22 mouse cellular contexts compared by ENCODE assay signal in genomic region chr2:63849486-63849885, GRCm38 (mm10).
"Had no signal": no experiment of that assay in that cellular context is flagged by ENCODE, and none has a peak within 500 bp of the region (broad histone marks: within the 10 kb centered on the region; RNA-seq: fewer than 3 reads in every experiment).

No protein-coding gene starts in this region.

- DNase-seq: kidney, adult 18-20 months; kidney, adult 9 months; kidney, postnatal 14 days; kidney, postnatal 4 days; left cerebral cortex, postnatal 4 days; liver, postnatal 0 days; lung, postnatal 10 days; right cerebral cortex, adult 18-20 months; right cerebral cortex, postnatal 14 days; right cerebral cortex, postnatal 4 days; thymus, adult 2 months; thymus, postnatal 14 days; thymus, postnatal 4 days had no signal

- H3K27ac ChIP-seq: limb, embryonic 12.5 days; limb, embryonic 15.5 days; liver, embryonic 14.5 days; macrophage; neural tube, embryonic 15.5 days; stomach, postnatal 0 days had no signal

- H3K27me3 ChIP-seq: limb, embryonic 12.5 days; limb, embryonic 15.5 days; neural tube, embryonic 15.5 days had no signal

- H3K36me3 ChIP-seq: limb, embryonic 12.5 days; limb, embryonic 15.5 days; neural tube, embryonic 15.5 days had no signal

- H3K4me2 ChIP-seq: limb, embryonic 12.5 days; limb, embryonic 15.5 days; liver, embryonic 11.5 days; neural tube, embryonic 15.5 days had no signal

- ATAC-seq: intestine, embryonic 16.5 days; liver, postnatal 0 days had no signal

- H3K9ac ChIP-seq: limb, embryonic 12.5 days; limb, embryonic 15.5 days; liver, embryonic 14.5 days; liver, postnatal 0 days; neural tube, embryonic 15.5 days had no signal

- H3K9me3 ChIP-seq: limb, embryonic 12.5 days; limb, embryonic 15.5 days; neural tube, embryonic 15.5 days had no signal

- H3K4me3 ChIP-seq: limb, embryonic 12.5 days; limb, embryonic 15.5 days; myocyte; neural tube, embryonic 15.5 days had no signal
